Mouse (Mus musculus) embryonic fibroblast, embryonic 13.5 days (primary cell): ENCODE measurements around the gene Rhoq. TPM values are rescaled to one million over a fixed set of nuclear protein-coding genes. Genes with fewer than 3 reads are reported as not detected.

Experiments used
- H3K27ac ChIP-seq: 2 replicates; pipeline ENCODE4 v1.5.1; 2012; ENCODE audit warnings: low read length, control low read depth, inconsistent platforms; ENCODE audit not compliant: insufficient read depth
- H3K4me1 ChIP-seq: 2 replicates; pipeline ENCODE4 v1.6.1; 2011; ENCODE audit warnings: low read length; ENCODE audit not compliant: control insufficient read depth, insufficient read depth
- H3K4me3 ChIP-seq: 2 replicates; pipeline ENCODE4 v1.5.1; 2011; ENCODE audit warnings: mild to moderate bottlenecking, control low read depth, low read length; ENCODE audit not compliant: insufficient read depth
- CTCF ChIP-seq: IDR thresholded peaks from 2 replicates; pipeline ENCODE4 v1.5.1; 2011; ENCODE audit warnings: mild to moderate bottlenecking, control low read depth, low read length, moderate library complexity, borderline replicate concordance; ENCODE audit not compliant: insufficient read depth
- POLR2A ChIP-seq: IDR thresholded peaks from 2 replicates; pipeline ENCODE4 v1.6.1; 2011; ENCODE audit warnings: low read depth, mild to moderate bottlenecking, control low read depth, low read length, moderate library complexity
- polyA plus RNA-seq: library from polyadenylated mRNA; stranded (reverse); fragments of >200 nt; gene quantifications from 2 replicates; pipeline ENCODE4 v1.2.4, GENCODE M21; 2011; ENCODE audit warnings: low read depth; ENCODE audit not compliant: missing spikeins, insufficient read length

Gene Rhoq
- polyA plus RNA-seq, 1 experiment = 177 TPM

- Histone ChIP-seq H3K4me1 (peaks cover 13% of the 10 kb centered on the region), H3K27ac (peak overlapping the region; percentile 90), H3K4me3 (no peak overlapping the region)
- TF ChIP-seq POLR2A = peak; percentile 20; the same call in 1 of the 2 replicates
- TF ChIP-seq CTCF = no peak
Measured at GRCm38 (mm10) chr17:86961301-86961841, 1.5 kb upstream of the Rhoq start.

- peak overlapping the region; percentile 94 for H3K27ac ChIP-seq
- peak overlapping the region; percentile 40 for H3K4me3 ChIP-seq
- H3K4me1 ChIP-seq = peaks cover 13% of the 10 kb centered on the region
- TF ChIP-seq POLR2A (peak; percentile 56), CTCF (peak; percentile 51; the same call in 1 of the 2 replicates)
Measured at GRCm38 (mm10) chr17:86962297-86962893, 487 bp upstream of the Rhoq start.

- Histone ChIP-seq H3K4me3 (peak overlapping the region; percentile 73), H3K27ac (peak overlapping the region; percentile 67), H3K4me1 (peaks cover 13% of the 10 kb centered on the region)
- TF ChIP-seq POLR2A (peak; percentile 44; the same call in 1 of the 2 replicates), CTCF (no peak)
Measured at GRCm38 (mm10) chr17:86963586-86963902, 662 bp downstream of the Rhoq start.

GRCm38 (mm10) chr17:86964041-86964440, 1.2 kb downstream of the Rhoq start:
- H3K27ac ChIP-seq = peak overlapping the region; percentile 49
- peak overlapping the region; percentile 73 for H3K4me3 ChIP-seq
- TF ChIP-seq CTCF (no peak), POLR2A (no peak)
- peaks cover 13% of the 10 kb centered on the region for H3K4me1 ChIP-seq

- Histone ChIP-seq H3K27ac (peak overlapping the region; percentile 49; the same call in 1 of the 2 replicates), H3K4me3 (peak overlapping the region; percentile 73), H3K4me1 (peaks cover 13% of the 10 kb centered on the region)
- no peak for TF ChIP-seq CTCF
- TF ChIP-seq POLR2A = peak; percentile 73
Measured at GRCm38 (mm10) chr17:86964502-86964901, 1.6 kb downstream of the Rhoq start.

GRCm38 (mm10) chr17:86965121-86965520, 2.2 kb downstream of the Rhoq start:
- Histone ChIP-seq H3K27ac (no peak overlapping the region), H3K4me3 (peak overlapping the region; percentile 50), H3K4me1 (peaks cover 13% of the 10 kb centered on the region)
- no peak for TF ChIP-seq POLR2A
- no peak for TF ChIP-seq CTCF

GRCm38 (mm10) chr17:86966040-86966439, 3.2 kb downstream of the Rhoq start:
- H3K27ac ChIP-seq = no peak overlapping the region
- TF ChIP-seq POLR2A = no peak
- TF ChIP-seq CTCF = no peak
- H3K4me3 ChIP-seq = no peak overlapping the region
- peaks cover 6% of the 10 kb centered on the region for H3K4me1 ChIP-seq

- Histone ChIP-seq H3K4me1 (no peaks in the 10 kb centered on the region), H3K4me3 (no peak overlapping the region), H3K27ac (no peak overlapping the region)
- TF ChIP-seq POLR2A = no peak
- no peak for TF ChIP-seq CTCF
Measured at GRCm38 (mm10) chr17:86967048-86967447, 4.2 kb downstream of the Rhoq start.

- H3K4me1 ChIP-seq = no peaks in the 10 kb centered on the region
- H3K27ac ChIP-seq = no peak overlapping the region
- TF ChIP-seq POLR2A (no peak), CTCF (no peak)
- H3K4me3 ChIP-seq = no peak overlapping the region
Measured at GRCm38 (mm10) chr17:86967536-86968525, 4.9 kb downstream of the Rhoq start.

- no peak overlapping the region for H3K4me3 ChIP-seq
- no peaks in the 10 kb centered on the region for H3K4me1 ChIP-seq
Measured at GRCm38 (mm10) chr17:86968581-86968980, 5.7 kb downstream of the Rhoq start.

More at GRCm38 (mm10) chr17:86968581-86968980, 5.7 kb downstream of the Rhoq start:
- H3K27ac ChIP-seq = no peak overlapping the region
- TF ChIP-seq CTCF = no peak
- no peak for TF ChIP-seq POLR2A
